Mouse (Mus musculus) bone marrow macrophage, adult 2 months (primary cell): ENCODE results near the gene Gbp8. TPM values are rescaled to one million over a fixed set of nuclear protein-coding genes. Genes with fewer than 3 reads are reported as not detected.
"Not testable (repeated sequence)": the region's sequence is repeated elsewhere in the genome, so short reads cannot be mapped to it uniquely, and the experiment has no call there.

ENCODE experiments used
- H3K27ac ChIP-seq: 2 replicates; pipeline ENCODE4 v1.5.1; 2012; ENCODE audit warnings: low read depth, low read length; ENCODE audit not compliant: insufficient read depth
- H3K4me1 ChIP-seq: 2 replicates; pipeline ENCODE4 v1.6.1; 2012; ENCODE audit warnings: low read length; ENCODE audit not compliant: control insufficient read depth, insufficient read depth
- H3K4me3 ChIP-seq: 2 replicates; pipeline ENCODE4 v1.5.1; 2012; ENCODE audit warnings: mild to moderate bottlenecking, low read length, moderate library complexity; ENCODE audit not compliant: insufficient read depth
- CTCF ChIP-seq: IDR thresholded peaks from 2 replicates; pipeline ENCODE4 v1.5.1; 2012; ENCODE audit warnings: low read depth, mild to moderate bottlenecking, low read length, moderate library complexity
- POLR2A ChIP-seq: IDR thresholded peaks from 2 replicates; pipeline ENCODE4 v1.6.1; 2012; ENCODE audit warnings: mild to moderate bottlenecking, low read depth, low read length, borderline replicate concordance
- polyA plus RNA-seq: library from polyadenylated mRNA; stranded (reverse); fragments of >200 nt; gene quantifications from 2 replicates; pipeline ENCODE4 v1.2.4, GENCODE M21; 2012; ENCODE audit not compliant: missing spikeins, insufficient read depth, insufficient read length

Gbp8 gene
- polyA plus RNA-seq, 1 experiment: 2.1 TPM

DNA sequence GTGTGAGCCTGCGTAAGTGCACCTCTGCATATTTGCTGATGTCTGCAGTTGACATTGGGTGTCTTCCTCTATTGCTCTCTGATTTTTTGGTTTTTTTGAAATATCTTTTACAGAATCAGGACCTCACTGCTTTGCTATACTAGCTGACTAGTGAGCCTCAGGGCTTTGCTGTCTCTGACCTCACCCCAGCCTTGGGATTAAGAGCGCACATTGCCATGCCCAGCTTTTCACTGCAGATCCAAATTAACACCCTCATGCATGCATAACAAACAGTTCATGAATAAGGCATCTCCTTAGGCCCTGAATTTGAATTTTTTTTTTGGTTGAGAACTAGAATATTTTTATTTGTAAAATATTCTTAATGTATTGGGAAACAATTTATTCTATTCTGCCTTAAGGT is 84.1 kb downstream of the Gbp8 start:
- TF ChIP-seq CTCF: no peak
- TF ChIP-seq POLR2A: no peak

DNA sequence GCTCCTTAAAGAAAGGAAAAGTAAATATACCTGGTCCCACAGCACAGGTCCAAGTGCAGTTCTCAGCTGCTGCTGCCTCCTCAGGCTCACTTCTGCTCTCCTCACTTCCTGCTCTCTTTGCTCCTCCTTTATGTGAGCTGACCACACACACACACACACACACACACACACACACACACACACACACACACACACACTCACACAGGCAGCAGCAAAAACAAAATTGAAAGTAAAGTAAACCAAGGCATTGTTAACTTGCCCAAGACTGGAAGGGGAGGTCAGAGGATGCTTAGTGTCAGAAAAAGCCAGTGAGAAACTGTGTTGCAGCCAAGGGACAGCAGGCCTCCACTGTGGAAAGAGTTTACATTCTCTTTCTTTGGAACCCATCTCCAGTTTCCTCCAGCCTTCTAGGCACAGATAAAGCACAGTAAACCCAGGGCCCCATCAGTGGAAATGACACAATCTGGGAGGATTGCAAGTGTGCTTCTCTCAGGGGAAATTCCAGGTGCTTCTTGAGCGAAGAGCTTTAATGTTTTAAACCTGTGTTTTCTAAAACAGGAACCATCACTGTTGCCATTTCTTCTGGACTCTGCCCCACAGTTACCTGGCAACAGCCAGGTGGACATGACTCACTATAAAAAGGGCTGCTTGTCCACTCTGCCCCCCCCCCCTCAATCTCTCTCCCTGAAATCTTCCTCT is 85.7 kb downstream of the Gbp8 start:
- H3K4me3 ChIP-seq: peak overlapping the region; percentile 19
- peaks cover 17% of the 10 kb centered on the region for H3K4me1 ChIP-seq
- H3K27ac ChIP-seq: not testable (repeated sequence)

More for the DNA sequence above, 84.1 kb downstream of the Gbp8 start:
- H3K4me3 ChIP-seq: no peak overlapping the region
- H3K27ac ChIP-seq: no peak overlapping the region
- H3K4me1 ChIP-seq: peaks cover 17% of the 10 kb centered on the region

DNA sequence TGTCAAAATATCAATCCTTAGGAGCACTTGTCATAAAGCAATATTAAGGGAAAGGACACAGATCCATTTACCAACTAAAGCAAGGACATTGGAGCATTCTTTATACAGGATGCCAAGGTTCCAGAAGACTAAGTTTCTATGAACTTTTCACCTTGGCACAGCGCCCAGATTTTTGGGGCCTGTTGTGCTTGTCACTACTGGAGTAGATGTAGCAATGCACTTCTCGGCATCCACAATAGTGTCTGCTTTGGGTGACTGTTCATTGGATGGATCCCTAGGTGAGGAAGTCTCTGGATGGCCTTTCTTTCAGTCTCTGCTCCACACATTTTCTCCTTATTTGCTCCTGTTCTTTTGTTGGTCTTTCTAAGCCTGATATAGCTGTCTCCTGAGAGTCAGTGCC is 107.0 kb downstream of the Gbp8 start:
- H3K4me3 ChIP-seq: no peak overlapping the region

DNA sequence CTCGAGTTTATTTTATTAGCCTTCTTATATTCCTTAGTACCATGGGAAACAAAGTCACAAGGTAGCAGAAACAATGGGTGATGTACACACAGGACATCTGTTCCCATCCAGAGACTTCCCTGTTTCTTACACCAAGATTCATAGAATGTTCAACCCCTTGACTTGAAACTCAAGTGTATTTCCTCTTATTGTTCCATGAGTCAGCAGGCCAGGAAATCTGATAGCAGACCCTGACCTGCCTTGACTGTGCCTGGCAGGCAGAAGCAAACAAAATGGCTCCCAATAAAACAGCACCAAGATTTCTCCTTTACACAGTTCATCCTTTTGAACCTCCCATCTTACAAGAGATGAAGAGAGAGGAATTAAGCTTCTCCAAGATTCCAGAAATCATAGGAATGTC is 126.8 kb downstream of the Gbp8 start:
- TF ChIP-seq CTCF (no peak), POLR2A (no peak)
- peaks cover 9% of the 10 kb centered on the region for H3K4me1 ChIP-seq
- no peak overlapping the region for H3K4me3 ChIP-seq
- peak overlapping the region; percentile 35 for H3K27ac ChIP-seq

More for the DNA sequence above, 107.0 kb downstream of the Gbp8 start:
- H3K4me1 ChIP-seq: no peaks in the 10 kb centered on the region
- no peak overlapping the region for H3K27ac ChIP-seq
- TF ChIP-seq CTCF (no peak), POLR2A (no peak)

DNA sequence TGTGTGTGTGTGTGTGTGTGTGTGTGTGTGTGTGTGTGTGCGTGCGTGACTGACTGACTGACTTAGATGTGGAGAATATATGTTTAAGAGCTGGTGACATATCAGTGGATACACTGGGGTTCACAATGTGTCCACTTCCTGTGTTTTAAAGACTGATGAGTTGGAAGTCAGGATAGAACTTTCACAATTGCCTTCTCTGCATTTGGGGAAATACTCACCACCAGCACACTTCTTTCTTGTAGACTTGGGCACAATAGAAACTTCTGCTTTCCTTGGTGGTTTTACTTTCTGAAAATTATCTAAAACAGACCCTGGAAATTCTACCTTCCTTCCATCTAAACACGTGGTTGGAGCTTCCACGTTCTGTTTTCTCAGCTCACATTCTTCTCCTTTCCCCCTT is 127.8 kb downstream of the Gbp8 start:
- Histone ChIP-seq H3K4me1 (peaks cover 9% of the 10 kb centered on the region), H3K4me3 (no peak overlapping the region), H3K27ac (peak overlapping the region; percentile 40)
- TF ChIP-seq POLR2A (no peak), CTCF (no peak)

DNA sequence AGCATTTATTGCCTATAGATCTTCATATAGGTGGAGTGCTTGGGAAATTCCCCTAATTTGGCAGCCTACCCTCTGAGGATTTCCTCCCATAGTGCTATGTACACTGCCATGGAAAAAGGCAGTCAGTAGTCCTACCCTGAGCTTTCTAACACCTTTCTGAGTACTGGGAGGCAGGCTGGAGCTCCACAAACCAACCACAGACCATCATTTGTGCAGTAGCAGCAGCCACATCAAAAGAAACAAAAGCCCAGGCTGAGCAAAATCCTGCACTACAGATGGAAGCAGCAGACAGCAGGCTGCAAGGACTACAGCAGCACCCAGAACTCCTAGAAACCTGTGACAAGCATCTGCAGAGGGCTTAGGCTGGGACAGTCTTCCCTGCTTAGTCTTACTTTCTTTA is 129.0 kb downstream of the Gbp8 start:
- H3K4me3 ChIP-seq: no peak overlapping the region
- TF ChIP-seq POLR2A (no peak), CTCF (no peak)
- H3K27ac ChIP-seq: no peak overlapping the region
- H3K4me1 ChIP-seq: peaks cover 9% of the 10 kb centered on the region

DNA sequence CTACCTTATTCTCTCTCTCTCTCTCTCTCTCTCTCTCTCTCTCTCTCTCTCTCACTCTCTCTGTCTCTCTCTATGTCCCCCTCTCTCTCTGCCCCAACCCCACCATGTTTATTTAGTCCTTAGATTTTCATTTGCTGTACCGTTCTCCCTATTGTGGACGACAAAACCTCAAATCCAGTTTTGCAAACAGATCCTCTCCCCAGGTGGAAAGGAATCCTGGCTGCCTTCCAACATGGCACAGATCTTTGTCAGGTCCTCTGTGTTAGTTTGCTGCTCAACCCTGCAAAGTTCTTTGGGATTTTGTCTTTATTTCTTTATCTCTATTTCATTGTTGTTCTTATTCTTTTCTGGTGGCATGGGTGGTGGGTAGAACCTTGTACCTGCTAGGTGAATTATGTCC is 149.9 kb downstream of the Gbp8 start:
- TF ChIP-seq CTCF: no peak
- no peak for TF ChIP-seq POLR2A
- Histone ChIP-seq H3K4me3 (no peak overlapping the region), H3K27ac (no peak overlapping the region), H3K4me1 (peaks cover 4% of the 10 kb centered on the region; the same call in 1 of the 2 replicates)

DNA sequence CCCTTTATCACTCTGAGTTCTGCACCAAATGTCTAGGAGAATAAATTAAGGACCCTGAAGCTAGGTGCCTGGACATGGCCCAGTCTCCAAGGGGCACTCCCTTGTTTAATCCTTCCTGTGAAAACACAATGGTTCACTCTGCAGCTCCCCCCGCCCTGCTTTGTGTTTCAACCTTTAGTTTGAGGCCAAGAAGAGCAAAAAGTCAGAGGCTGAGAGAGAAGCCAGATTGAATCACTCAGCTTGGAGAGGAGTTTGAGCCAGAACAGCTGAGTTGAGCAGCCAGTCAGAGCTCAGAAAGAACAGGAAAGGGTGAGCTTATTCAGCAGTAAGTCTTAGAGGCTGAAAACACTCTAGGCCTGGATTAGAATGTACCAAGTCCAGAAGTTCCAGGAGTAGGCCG is 151.3 kb downstream of the Gbp8 start:
- no peak overlapping the region for H3K27ac ChIP-seq
- H3K4me3 ChIP-seq: no peak overlapping the region
- peaks cover 4% of the 10 kb centered on the region; the same call in 1 of the 2 replicates for H3K4me1 ChIP-seq
- TF ChIP-seq CTCF (no peak), POLR2A (no peak)

DNA sequence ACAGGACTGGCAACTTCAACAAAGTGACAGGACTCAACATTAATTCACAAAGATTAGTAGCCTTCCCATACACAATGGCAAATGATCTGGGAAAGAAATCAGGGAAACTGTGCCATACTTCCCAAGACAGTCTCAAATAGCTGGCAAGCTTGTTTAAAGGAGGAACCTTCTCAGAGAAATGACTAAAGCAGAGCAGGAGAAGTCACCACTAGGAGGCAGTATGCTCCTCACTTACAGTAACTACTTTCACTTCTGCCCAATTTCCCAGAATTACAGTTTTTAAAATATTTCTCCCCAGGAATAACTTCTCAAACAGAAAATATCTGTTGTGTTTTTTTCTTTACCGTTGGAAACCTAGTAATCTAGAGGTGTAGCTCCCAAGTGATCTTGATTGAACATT is 152.6 kb downstream of the Gbp8 start:
- Histone ChIP-seq H3K27ac (no peak overlapping the region), H3K4me3 (no peak overlapping the region), H3K4me1 (peaks cover 8% of the 10 kb centered on the region; the same call in 1 of the 2 replicates)
- TF ChIP-seq POLR2A: no peak
- no peak for TF ChIP-seq CTCF

DNA sequence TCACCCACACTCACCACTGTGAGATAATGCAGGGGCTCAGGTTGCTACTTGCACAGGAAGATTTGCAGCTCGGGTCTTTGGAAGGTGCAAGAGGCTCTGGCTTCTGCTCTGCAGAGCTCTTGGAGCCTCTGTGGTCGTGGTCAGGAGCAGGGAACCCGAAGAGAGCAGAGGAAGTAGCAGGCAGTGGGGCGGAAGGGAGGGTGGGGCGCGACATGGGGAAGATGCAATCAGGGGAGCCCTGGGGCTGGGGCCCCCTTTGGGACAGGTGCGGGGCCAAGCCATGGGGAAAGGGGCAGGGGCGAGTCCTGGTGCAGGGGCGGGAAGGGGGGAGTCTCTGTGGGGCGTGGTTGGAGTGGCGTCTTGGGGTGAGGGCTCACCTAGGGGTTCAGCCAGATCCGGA is 156.8 kb downstream of the Gbp8 start, which contains the start of gene Abcg3:
Abcg3 (minus strand) TSS at position 184 of the 400 bp plus-strand sequence.
- no peak within 1 kb of the TSS for H3K4me3 ChIP-seq
- H3K27ac ChIP-seq: no peak within 1 kb of the TSS
- TF ChIP-seq POLR2A (no peak), CTCF (no peak)
- H3K4me1 ChIP-seq: peaks cover 9% of the 10 kb centered on the region

DNA sequence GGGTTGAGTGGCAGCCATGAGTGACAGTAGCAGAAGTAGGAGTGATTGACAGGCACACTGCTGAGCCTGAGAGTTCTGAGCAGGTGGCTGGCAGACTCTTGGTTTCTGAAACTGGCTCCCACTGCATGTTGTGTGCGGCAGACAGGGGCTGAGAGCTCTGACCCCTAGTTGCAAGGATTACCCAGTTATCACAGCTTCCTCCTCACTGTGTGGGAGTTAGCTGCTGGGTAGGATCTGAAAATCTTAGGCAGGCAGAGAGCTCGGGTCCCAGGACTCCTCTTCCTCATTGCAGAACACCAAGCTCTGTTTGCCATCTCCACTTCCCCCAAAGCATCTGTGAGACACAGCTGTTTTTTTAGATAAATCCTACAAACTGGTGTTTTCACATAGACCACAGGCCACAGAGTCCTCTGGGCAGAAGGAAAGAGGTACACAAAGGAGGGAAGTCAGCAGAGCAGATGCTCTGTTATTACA is 160.3 kb downstream of the Gbp8 start:
- H3K27ac ChIP-seq: no peak overlapping the region
- peaks cover 10% of the 10 kb centered on the region for H3K4me1 ChIP-seq
- no peak for TF ChIP-seq CTCF
- H3K4me3 ChIP-seq: no peak overlapping the region

Other genes with a start within 250 kb of the Gbp8 start
- gene Abcg3, start 156.8 kb downstream of the Gbp8 start, polyA plus RNA-seq: 6.9 and 8.9 TPM in 2 replicates
- gene Gbp9, start within 50 bp of the Gbp8 start, polyA plus RNA-seq: 28.3 and 33.0 TPM in 2 replicates
- 1.8 and 2.5 TPM in 2 replicates for gene Gbp4, start within 50 bp of the Gbp8 start, polyA plus RNA-seq
- gene Gbp10, start 100.0 kb upstream of the Gbp8 start, polyA plus RNA-seq: not detected in 2 replicates
- not detected in 2 replicates for gene Gm43302, start 154.2 kb upstream of the Gbp8 start, polyA plus RNA-seq
- gene Gbp6, start 154.2 kb upstream of the Gbp8 start, polyA plus RNA-seq: 3.7 and 5.6 TPM in 2 replicates